Mouse (Mus musculus) testis, adult 2 months (tissue): ENCODE measurements around the gene Krtap26-1.

Experiments used
- CTCF ChIP-seq: fragments of 200-500 bp; IDR thresholded peaks from 2 replicates; pipeline ENCODE4 v1.5.1; 2012; ENCODE audit warnings: low read depth, mild to moderate bottlenecking, inconsistent platforms, low read length, moderate library complexity; ENCODE audit not compliant: control insufficient read depth, insufficient read depth, insufficient replicate concordance
- POLR2A ChIP-seq: fragments of 200-500 bp; IDR thresholded peaks from 2 replicates; pipeline ENCODE4 v1.6.1; 2012; ENCODE audit warnings: low read depth, mild to moderate bottlenecking, inconsistent platforms, low read length, moderate library complexity; ENCODE audit not compliant: control insufficient read depth

- no peak for TF ChIP-seq CTCF
- TF ChIP-seq POLR2A = no peak
Measured at GRCm38 (mm10) chr16:88679099-88679498, 31.5 kb upstream of the Krtap26-1 start.
